Mouse (Mus musculus) kidney, postnatal 4 days (tissue): Measurements from ENCODE around the gene Cadm4.
A peak's percentile ranks its signal among the peaks of the same experiment; 100 is the strongest.
"Not testable (repeated sequence)": the region's sequence is repeated elsewhere in the genome, so short reads cannot be mapped to it uniquely, and the experiment has no call there.

ENCODE experiments used
- DNase-seq, 2 experiments: peaks; one replicate each; pipeline ENCODE4 v3.0.0; 2021; ENCODE audit warnings: mixed read lengths in 2 of 2

Cadm4 gene

DNA sequence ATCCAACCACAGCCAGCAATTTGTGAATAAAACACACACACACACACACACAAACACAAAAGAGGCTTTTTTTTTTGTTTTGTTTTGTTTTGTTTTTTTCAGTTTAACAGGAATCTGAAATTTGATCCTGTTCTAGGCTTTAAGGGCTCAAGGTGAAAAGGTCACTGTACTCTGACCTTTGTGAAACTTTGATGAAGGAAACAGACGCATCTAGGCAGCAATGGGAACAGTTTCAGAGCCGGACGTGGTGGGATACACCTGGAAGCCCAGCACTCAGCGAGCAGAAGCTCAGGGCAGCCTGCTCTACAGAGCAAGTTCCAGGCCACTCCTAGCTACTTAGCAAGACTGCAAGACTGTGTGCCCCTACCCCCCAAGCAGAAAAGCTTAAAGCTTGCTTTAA, 23.0 kb downstream of the Cadm4 start:
- no peak for DNase-seq

DNA sequence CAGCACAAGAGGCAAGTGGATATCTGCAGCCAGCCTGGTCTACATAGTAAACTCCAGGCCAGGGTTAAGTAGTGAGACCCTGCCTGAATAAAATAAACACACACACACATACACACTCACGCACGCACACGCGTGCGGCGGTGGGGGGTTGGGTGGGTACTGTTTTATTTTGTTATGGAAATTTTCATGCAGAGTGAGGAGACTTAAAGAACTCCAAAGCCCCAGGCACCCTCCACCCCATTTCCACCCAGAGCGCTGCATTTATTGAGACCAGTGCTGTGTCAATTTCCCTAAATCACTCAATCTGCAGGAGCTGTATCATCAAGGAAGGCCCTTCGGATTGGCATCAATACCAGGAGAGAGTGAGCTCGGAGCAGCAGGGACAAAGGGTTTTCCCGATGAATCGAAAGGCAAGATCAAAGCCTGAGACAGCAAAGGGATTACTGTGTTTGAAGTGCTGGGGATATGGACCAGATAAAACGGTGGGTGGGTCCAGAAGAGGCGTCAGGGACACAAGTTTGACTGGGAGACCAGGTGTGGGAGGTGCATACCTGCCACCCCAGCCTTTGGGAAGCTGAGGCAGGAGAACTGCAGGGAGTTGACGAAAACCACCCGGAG, 23.7 kb downstream of the Cadm4 start:
- DNase-seq, result no peak

DNA sequence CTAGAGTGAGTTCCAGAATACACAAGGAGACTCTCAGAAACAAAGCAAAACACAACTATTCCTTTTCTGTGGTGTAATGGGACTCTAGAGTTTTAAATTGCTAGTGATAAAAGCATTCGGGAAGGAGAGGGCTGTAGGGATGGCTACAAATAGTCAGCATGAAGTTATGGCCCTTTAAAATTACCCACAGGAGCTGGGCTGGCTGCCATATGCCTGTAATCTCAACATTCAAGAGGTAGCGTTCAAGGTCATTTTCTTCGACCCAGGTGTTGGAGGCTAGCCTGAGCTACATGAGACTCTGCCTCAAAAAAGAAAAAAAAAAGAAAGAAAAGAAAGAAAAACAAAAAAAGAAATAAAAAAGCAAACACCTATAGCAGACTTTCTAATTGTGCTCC, 24.2 kb downstream of the Cadm4 start:
- no peak for DNase-seq

DNA sequence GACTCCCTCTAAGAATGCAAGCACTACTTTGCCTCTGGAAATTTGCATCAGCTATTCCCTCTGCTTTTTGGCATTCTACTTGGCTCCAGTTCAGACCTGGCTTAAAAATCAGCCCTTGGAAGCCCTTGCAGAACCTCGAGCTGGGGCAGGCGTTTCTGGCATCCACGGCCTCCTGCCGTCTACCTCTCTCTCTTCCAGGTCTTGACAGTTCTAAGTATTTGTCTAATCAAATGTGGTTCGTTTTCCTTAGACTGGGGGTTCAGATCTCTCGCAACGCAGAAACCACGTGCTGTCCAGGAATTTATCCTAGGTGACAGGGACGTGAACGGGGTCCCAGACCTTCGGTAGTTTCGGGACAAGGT, 24.6 kb downstream of the Cadm4 start:
- DNase-seq, result no peak

DNA sequence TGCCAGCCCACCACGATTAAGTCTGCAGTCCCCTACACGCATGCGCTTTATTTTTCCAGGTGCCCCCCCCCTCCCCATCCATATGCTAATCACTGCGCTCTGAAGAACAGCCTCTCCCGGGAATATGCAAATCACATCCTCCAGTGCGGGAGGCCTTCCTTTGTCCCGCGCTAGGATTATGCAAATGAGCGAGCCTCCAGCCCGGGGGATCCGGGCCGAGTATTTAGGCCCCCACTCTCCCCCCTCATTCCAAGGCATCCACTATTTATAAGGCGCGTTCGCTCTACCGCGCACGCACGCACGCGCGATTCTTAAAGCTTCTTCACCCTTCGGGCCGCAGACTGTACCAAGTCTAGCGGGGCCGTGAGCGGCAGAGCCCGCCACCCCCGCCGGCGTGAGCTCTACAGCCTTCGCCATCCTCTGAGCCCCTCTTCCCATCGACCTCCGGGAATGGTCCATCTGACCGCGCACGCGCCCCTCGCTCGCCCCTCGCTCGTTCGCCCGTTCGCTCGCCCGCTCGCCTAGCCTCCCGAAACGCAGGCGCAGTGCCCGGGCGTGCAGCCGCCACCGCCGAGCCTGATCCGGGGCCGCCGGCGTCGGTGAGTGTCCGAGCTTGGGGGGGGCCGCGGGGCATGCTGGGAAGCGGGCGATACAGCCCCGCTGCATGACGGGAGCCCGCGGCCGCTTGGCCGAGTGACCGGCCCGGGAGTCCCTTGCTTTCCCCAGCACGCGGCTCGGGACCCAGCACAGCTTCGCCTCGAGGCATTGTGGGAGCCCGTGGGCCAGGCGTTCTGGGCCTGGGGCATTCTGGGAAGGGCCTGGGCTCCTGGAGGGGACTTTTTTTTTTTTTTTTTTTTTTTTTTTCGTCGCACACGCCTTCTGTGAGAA, 25.3 kb downstream of the Cadm4 start, which contains the start of gene Zfp428:
TSS of gene Zfp428 (plus strand) at position 169 of the 888 bp plus-strand sequence.
- peak; percentile 91 to 95 for DNase-seq

DNA sequence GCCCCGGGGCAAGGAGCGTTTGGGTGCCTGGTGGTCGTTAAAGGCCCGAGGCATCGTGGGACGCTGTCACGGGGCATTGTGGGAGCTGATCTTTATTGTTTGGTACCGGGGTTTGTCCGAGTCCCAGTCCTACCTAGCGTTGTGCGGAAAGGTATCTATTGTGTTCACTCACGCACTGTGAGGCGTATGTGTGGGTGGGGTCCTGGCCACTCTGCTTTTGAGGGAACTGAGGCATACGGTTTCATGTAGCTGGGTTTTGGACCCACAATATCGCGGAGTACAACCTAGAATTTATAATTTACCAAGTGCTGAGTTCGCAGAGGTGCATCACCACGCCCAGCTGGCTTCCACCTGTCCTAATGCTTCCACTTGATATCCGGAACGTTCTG, 25.9 kb downstream of the Cadm4 start:
- DNase-seq, result no peak

DNA sequence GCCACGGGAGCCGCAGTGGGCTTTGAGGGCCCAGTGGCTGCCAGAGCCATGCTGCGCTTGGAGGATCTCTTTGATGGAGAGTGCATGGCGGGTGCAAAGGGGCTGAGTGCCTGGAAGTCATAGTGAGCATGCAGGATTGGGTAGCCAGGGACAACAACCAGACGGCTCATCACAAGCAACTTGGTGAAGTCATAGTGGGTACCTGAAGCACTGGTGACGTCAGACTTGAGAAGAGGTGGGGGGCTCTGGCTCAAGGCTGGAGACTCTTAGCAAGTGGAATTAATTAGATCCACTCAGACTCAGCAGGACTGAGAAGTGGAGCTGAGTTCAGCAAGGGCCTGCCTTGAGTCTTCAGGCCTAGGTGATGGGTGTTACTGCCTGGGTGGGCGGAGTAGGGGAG, 30.5 kb downstream of the Cadm4 start, which contains the start of gene AC161166.1:
TSS of gene AC161166.1 (minus strand) at position 101 of the 400 bp plus-strand sequence.
- no peak for DNase-seq

DNA sequence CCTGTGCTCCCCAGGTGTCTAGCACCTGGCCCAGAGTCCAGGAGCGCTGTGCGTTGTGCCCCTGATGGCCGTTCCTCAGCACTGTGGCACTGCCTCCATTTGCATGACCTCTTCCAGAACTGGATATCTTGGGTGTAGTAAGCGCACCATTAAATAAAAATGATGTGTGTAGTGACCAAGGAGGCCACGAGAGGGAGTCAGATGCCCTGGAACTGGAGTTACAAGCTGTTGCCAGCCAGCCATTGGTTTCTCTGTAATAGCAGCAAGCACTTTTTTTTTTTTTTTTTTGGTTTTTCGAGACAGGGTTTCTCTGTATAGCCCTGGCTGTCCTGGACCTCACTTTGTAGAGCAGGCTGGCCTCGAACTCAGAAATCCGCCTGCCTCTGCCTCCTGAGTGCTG, 34.5 kb downstream of the Cadm4 start:
- peak in 1 of 2 experiments; percentile 43 for DNase-seq

DNA sequence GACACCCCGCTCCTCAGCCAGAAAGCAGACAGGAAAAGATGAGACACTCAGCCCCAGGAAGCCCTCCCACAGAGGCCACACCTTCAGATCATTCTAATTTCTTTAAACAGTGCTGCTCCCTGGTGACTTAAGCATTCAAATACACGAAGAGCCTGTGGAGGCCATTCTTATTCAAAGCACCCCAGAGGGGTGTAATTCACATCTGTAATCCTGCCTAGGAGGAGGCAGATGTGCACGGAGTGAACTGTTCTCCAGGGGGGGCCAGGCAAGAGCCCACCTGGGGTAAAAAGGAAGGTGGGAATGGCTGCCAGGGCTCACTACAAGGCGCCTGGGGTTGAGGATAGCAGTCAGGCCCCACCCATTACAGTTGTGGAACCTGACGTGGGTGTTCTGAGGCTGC, 35.3 kb downstream of the Cadm4 start:
- DNase-seq, result no peak

DNA sequence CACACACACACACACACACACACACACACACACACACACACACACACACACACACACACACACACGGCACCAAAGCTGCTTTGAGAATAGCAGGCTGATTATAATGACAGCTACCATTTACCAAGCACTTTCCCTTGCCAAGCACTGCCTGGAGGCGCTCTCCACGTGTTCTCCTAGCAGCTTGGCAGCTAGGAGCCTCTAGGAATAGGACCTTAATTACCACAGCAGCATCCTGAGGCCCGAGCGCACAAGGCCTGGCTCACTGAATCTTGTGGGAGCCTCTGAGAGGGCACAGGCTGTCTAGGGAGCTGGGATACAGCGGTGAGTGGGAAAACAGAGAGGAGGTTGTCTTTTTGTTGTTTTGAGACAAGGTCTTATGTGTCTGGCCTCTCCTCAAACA, 35.8 kb downstream of the Cadm4 start:
- DNase-seq, result no peak

DNA sequence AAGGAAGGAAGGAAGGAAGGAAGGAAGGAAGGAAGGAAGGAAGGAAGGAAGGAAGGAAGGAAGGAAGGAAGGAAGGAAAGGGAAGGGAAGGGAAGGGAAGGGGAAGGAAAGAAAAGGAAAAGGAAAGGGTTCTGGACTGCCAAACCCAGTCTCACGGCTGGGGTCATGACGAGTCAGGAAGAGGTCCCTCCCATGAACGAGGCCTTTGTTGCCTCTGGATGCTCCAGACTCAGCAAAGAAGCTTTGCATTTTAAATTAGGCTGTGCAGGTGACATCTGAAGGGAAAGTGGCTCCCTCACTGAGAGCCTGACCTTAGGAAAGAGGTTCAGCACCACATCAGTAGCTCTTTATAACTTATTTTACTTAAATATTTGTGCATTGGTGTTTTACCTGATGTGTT, 37.3 kb downstream of the Cadm4 start:
- no peak for DNase-seq

DNA sequence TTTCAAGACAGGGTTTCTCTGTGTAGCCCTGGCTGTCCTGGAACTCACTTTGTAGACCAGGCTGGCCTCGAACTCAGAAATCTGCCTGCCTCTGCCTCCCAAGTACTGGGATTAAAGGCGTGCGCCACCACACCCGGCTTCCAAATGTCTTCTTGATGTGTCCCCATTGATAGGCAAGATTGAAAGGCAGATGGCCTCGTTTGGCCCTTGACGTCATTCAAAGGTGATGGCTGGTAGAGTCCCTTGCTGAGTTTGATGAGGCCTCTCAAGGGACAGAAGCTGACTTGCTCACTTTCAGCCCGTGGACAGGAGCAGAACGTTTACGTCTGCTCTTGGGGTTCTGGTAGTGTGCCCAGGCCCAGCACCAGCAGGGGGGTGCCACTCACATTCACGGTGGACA, 38.2 kb downstream of the Cadm4 start:
- not testable (repeated sequence) for DNase-seq

DNA sequence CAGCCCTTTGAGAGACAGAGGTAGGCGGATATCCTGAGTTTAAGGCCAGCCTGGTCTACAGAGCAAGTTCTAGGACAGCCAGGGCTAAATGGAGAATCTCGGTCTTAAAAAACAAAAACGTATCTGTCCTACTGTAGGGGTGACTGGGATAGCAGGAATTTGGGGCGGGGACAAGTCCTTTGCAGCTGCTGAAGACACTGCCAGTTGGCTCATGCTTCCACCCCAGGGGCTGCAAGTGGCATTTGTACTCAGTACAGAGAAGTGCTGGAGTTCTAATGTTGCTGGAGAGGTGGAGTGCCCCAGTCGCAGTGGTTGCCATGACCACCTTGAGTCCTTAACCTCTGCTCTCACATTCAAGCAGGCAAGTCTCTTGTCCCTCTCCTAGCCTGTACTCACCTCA, 41.0 kb downstream of the Cadm4 start:
- no peak for DNase-seq

DNA sequence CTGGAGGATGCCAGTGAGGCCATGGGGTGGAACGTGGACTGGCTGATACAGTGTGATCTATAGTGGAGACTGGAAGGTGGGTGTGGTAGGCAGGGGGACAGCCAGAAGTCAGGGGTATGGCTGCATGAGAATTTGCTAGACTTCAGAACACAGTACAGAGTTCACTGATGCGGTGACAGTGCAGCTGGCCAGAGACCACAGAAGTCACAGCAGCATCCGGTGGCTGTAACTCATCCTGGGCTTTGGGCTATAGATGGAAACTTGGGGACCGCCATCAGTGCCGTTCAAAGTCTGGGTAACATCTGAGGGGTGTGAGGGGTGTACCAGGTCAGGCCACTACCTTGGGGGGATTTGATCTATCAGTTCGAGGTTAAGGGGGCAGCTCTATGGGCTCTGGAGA, 41.9 kb downstream of the Cadm4 start:
- no peak for DNase-seq

DNA sequence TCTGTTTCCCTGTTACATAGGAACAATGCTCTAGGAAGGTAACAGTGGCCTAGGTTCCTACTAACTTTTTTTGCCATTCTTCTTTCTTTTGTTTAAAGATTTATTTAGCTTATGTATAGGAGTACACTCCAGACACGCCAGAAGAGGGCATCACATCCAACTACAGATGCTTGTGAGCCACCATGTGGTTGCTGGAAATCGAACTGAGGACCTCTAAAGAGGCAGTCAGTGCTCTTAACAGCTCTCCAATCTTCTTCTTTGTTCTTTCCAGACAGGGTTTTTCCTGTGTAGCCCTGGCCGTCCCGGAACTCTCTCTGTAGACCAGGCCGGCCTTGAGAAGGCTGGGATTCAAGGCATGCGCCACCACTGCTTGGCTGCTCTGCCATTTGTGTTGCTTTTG, 43.2 kb downstream of the Cadm4 start:
- DNase-seq, result no peak

DNA sequence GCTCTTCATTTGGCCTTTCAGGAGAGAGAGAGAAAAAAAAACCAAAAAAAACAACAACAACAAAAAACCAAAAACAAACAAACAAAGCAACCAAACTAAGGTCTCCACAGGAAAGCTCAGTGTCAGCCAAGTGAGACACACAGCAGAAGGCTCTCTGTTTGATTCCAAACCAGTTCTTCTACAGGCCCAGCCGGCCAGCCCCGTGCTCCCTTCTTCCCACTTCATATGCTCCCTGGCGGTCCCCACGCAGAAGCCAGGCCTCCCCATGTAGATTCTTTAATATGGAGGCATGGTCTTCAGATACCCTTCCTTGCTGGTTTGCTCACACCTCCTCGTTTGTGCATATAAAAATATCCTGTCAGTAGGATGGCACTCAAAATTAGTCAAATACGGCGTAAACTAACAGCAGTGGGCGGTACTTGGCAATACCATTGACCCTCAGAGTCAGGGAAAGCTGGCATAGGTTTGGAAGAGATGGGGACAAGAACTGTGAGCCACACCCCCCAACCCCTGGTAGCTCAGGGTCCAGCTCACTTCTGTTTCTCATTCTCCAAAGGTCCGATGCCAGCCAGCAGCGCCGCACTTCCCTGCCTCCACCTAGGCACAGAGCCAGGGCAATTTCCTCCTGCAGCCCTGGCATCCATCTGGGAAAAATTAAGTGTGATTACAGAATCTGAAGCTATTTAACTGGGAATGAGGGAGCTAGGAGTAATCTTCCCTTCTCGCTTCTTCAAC, 44.0 kb downstream of the Cadm4 start:
- no peak for DNase-seq

DNA sequence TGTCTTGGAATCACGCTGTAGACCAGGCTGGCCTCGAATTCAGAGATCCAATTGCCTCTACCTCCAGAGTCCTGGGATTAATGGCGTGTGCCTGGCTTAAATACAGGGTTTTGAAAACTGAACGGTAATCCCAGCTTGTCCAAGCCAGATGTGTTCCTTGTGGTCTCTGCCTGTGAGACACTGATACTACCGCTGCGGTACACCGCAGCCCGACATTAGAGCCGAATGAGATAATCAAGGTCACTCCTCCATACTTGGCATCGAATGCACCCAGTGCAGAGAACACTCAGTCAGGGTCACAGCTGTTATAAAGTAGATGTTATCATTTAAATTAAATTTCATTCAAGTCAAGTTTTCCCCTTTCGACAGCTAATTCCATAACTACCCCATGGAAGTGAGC, 47.0 kb downstream of the Cadm4 start:
- no peak for DNase-seq

DNA sequence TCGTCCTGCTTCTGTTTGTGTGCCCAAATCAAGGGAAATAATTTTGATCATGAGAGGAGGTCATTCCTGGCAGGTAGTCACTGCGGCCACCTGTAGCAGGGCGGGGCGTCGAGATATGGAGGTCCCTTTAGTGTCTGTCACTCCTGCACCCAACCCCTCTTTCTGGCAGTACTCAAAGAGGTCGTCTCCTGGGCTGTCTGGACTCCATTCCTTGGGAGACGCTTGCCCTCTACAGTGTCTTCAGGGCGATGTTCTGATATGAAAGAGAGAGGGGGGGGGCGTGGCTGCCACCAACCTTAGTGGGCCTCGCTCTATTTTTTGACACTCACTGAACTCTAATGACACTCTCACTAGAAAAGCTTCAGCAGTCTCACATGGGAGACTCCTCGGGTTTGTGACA, 47.8 kb downstream of the Cadm4 start:
- no peak for DNase-seq

DNA sequence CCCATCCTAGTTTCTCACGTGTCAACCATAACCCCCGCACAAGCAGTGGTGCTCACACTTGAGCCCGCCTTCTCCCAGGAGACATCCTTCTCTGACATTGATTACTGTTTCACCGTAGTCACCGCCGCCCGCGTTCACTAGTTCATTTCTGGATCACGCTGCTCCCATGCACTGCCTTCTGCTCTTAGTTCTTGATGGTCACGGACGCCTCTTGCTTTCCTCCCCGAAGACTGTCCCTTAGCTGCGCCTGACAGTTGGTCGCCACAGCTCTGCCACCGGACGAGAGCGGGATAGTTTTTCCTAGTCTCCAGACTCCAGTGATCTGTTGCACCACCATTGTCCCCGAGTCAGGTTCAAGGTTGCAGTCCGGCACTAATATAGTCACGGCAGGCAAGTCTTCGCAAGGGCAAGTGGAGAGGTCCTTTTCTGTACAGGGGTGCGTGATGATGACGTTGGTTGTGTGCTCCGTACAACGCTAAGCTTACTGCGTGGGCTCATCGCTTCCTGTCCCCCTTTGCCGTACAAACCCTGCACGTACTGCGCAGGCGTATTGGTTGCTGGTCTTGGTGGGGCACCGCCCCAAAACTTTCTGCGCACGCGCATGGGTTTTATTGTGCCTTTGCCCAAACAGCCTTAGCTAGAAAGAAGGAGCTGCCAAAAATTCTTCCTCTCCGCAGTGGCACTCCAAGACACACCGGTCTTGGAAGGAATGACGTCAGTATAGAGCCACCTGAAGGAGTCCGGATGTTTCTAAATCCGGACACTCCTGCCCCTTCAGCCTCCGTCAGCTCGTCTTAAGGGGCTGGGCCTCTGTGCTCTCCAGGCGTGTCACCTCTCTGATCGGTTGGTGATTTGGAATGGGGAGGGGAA, 48.5 kb downstream of the Cadm4 start, which contains the start of gene Irgq:
TSS of gene Irgq (plus strand) at position 628 of the 870 bp plus-strand sequence.
- DNase-seq, result peak; percentile 99

DNA sequence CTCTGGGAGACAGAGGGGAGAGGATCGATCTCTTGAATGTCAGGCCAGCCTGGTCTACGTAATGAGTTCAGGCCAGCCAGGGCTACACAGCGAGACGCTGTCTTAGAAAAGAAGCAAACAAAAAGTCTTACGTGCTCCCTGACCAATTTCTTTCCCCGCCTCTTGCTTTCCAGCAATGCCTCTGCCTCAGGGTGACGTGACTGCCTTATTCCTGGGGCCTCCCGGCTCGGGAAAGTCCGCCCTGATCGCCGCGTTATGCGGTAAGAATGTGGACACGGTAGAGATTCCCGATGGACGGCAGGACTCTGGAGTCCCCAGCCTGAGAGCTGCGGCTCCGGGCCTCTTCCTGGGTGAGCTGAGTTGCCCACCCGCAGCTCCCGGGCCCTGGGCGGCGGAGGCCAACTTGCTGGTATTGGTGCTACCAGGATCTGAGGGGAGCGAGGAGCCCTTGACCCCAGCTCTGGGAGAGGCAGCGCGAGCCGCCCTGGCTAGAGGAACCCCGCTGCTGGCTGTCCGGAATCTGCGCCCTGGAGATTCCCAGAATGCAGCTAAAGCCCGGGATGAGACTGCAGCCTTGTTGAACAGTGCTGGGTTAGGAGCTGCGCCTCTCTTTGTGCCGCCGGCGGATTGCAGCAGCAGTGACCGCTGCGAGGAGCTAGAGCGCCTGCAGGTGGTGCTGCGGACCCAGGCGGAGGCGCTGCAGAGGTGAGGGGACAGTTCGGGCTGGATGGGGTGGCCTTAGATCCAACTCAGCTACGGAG, 49.6 kb downstream of the Cadm4 start:
- DNase-seq, result peak; percentile 85 to 91

DNA sequence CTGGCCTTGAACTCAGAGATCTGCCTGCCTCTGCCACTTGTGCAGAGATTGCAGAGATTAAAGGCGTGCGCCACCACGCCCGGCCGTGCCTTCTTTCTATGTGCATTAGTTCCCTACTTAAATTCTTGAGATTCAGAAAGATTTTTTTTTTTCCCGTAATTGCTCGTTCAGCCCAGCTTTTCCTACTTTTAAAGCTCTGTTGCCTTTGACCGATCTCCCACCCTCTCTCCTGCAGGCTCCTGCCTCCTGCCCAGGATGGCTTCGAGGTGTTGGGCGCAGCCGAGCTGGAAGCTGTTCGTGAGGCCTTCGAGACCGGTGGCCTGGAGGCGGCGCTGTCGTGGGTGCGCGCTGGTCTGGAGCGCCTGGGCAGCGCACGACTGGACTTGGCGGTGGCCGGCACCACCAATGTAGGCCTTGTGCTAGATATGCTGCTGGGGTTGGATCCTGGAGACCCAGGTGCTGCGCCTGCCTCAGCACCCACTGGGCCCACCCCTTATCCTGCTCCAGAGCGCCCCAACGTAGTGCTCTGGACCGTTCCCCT, 51.3 kb downstream of the Cadm4 start:
- DNase-seq, result peak; percentile 12 to 27
